Mouse (Mus musculus): ENCODE results near the gene Krt4.
A peak's percentile ranks its signal among the peaks of the same experiment; 100 is the strongest.

Gene Krt4

DNA sequence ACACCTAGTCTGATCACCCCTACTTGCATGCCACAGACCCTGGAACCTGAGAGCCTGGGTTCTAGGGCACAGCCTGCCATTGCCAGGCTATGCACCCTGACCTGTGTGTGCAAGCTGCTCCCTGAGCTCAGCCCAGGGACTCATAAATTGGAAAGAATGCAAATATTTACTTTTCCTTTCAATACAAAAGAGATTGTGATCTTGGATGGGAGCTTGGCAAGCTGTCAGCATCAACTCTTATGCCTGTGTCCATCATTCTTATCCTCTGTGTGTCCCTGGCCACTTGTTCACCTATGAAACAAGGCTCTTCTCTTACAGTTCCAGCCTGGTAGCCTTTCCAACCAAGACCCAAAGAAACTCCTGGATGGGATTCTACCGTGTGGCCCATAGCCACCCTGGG, 506 bp upstream of the Krt4 start:
- peak; percentile 39; the same call in 1 of the 2 replicates for TF ChIP-seq GATA4 (IDR thresholded peaks at IDR 0.05; ENCODE audit: insufficient replicate concordance, low read length)

DNA sequence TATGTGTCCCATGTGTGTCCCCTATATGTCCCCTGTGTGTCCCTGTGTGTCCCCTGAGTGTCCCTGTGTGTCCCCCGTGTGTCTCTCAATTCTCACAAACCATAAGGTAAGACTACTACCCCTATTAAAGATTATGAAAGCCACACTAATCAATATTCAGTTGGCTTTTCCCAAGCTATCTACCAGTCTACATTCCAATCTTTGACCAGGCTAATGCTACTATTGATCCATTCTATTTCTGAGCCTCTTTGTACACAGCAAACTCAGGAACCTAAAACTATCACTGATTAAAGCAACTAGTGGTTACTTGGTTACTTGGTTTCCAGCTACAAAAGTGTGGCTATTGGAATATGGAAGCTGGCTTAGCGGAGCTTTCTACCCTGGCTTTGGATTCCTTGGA, 2.2 kb downstream of the Krt4 start:
- peak; percentile 31; the same call in 1 of the 2 replicates for TF ChIP-seq GATA4 (IDR thresholded peaks at IDR 0.05; ENCODE audit: insufficient replicate concordance, low read length)

DNA sequence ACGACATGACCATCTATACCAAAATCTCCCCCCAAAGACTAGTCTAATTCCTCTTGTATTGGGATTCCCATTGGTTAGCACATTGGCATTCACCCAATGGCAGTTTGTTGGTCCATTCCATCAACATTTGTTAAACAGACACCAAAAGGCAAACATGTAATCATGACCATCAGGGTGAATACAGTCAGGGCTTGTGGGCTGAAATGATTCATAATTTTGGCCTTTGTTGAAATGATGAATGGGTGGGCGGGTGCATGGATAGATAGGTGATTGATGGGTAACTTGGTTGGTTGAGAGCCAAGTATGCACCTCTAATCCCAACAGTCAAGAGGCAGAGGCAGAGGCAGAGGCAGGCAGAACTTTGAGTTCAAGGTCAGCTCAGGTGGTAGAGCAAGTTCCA, 8.5 kb downstream of the Krt4 start:
- no peak for TF ChIP-seq GATA4 (IDR thresholded peaks at IDR 0.05; ENCODE audit: insufficient replicate concordance, low read length)

DNA sequence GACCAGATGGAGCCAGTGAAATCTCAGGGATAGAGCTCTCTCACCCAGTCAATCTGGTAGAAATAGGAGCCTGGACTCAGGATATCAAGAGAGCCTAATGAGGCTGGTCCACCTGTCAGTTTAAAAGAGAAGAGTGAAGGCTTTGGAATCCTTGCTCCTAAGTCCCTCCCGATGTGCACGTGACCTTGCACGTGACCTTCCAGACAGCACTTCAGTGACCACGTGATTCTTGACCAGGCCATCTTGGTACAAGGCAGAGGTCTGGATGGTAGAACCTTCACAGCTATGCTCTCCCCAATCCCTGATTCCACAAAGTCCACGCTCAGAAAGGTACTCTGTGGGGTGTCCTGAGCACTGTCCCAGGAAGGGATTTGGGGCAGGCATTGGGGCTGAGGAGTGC, 19.7 kb downstream of the Krt4 start:
- TF ChIP-seq GATA4 (IDR thresholded peaks at IDR 0.05; ENCODE audit: insufficient replicate concordance, low read length): no peak

DNA sequence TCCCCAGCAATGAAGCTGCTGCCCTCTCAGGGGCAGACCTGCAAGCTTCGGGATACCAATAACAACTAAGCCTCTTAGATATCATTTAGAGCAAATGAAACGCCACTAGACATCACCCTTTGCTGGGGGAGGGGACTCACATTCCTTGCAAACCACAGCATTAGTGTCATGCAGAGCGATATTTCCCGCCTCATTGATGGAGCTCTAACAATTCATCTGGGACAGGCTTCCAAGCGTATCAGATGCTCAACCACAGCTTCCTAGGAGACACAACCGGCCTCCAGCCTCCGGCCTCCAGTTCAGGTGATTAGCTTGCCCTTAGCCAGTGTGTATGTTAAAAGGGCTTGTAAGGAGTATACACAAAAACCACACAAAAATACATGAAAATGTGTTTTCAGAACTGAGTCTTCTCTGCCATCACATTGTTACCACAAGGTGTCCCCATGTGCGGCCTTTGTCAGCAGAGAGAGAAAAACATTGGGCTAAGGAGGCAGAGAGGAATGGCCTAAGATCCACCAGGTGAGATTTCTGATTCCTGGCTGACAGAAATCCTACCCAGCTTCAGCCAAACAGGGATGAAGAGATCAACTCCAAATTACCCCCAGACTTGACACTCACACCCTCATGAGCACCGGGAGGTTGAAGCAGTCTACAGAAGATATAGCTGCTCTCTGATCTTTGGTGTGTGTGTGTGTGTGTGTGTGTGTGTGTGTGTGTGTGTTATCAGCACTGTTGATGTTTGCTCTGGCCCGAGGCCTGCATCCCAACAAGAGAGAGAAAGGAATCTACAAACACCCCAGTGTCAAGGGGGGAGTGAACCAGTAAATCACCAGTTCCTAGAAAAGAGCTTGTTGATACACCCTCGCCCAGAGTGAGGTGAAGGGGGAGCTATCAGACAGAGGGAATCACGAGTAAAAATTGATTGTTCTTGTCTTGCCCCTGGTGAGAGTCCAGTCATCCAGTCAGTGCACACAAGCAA, 22.1 kb downstream of the Krt4 start:
- TF ChIP-seq GATA4 (IDR thresholded peaks at IDR 0.05; ENCODE audit: insufficient replicate concordance, low read length): peak; percentile 77

DNA sequence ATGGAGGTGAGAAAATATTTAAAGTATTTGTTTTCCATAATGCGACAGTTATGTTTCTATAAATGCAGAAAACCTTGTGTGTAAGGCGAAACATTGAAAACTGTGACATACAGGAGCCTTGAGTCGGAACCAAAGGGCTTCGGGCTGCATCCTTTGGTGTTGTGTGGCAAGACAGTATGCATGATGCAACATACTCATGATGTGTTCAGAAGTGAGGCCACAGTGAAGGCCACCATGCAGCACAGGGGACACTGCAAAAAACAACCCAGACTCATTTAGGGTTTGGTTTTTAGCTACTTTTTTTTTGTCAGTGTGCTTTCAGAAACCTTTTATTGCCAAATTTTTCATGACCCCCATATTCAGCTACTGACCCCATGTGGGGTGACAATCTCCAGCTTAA, 29.3 kb downstream of the Krt4 start:
- no peak for TF ChIP-seq GATA4 (IDR thresholded peaks at IDR 0.05; ENCODE audit: insufficient replicate concordance, low read length)

DNA sequence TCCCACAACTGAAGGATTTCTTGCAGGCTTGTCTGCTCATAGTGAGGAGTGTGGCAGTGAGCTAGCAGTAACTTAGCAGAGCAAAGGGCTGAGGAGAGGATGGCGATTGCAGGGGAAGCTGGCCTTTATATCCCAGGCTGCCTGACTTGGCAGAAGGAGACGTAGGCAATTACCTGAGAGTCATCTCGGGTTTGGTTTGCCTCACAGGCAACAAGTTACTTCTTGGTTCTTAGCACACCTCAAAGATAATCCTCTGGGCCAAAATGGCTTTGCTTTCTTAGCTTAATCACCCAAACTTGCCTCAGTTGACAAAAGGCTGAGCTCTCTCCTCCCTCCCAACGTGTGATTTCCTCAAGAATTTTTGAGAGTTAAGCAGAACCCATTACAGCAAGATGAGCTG, 31.7 kb downstream of the Krt4 start, which contains the start of gene Krt76:
Krt76 (minus strand) TSS at position 101 of the 400 bp plus-strand sequence.
- TF ChIP-seq GATA4 (IDR thresholded peaks at IDR 0.05; ENCODE audit: insufficient replicate concordance, low read length): no peak

DNA sequence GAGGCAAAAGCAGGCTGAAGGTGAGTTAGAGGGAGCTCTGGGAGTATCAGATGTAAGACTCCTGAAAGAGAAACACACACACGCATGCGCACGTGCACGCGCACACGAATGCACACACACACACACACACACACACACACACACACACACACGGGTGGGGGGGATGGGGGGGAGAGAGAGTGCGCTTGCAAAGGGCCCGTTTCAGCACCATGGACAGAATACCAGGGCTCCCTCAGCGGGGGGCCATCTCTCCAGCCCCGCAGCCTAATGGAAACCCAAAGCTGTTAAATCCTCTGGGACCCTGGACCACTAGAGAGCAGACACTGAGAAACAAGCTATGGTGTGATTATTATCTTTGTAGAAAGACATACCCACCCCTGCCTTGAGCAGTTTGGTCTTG, 44.8 kb downstream of the Krt4 start:
- no peak for TF ChIP-seq GATA4 (IDR thresholded peaks at IDR 0.05; ENCODE audit: insufficient replicate concordance, low read length)

DNA sequence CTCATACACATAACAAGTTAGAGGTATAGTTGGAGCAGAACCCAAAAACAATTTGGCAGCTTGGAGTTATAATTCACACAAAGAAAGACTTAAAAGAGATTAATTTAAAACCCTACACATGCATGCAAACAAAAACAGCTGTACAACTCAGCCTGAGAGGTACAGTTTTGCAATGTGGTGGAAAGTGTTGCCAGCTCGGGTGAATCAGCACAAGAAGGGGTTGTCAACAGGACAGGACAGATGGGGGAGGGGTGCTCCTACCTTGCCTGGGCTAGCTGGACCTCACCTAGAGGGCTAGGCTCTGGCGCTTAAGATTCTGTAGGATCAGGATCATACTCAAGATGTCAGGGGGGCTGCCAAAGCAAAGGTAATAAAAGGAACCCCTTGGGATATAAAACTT, 46.5 kb downstream of the Krt4 start:
- no peak for TF ChIP-seq GATA4 (IDR thresholded peaks at IDR 0.05; ENCODE audit: insufficient replicate concordance, low read length)

DNA sequence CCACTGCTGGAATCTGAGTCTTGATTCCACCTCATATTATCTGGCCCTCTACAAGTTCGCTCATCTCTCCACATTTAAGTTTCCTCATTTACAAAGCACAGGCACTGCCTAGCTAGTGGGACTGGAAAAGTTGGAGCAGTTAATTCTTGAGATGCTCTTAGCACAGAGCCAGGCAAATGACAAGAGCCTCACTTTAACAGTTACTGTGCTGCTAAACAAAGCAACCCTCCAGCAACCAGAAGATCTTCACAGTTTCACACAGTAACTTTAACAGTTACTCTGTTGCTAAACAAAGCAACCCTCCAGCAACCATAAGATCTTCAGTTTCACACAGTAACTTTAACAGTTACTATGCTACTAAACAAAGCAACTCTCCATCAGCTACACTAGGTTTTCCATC, 50.2 kb downstream of the Krt4 start:
- TF ChIP-seq GATA4 (IDR thresholded peaks at IDR 0.05; ENCODE audit: insufficient replicate concordance, low read length): no peak

DNA sequence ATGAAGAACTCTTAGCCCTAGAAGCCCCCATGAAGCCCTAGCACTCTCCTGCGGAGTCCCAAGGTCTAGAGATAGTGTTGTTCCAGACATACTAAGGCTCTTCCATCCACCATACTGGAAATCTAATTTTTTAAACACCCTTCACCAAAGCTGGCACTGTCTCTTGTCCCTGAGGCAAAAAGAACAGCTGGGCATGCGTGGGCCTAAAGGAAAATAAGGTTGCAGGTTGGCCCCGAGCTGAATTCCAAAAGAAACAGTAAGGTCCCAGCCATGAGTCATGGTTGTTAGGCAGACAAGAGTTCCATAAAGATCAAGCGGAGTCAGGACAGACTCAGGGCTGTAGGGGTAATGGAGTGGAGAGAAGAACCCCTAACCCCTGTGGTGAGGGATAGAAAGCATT, 51.3 kb downstream of the Krt4 start:
- TF ChIP-seq GATA4 (IDR thresholded peaks at IDR 0.05; ENCODE audit: insufficient replicate concordance, low read length): no peak

DNA sequence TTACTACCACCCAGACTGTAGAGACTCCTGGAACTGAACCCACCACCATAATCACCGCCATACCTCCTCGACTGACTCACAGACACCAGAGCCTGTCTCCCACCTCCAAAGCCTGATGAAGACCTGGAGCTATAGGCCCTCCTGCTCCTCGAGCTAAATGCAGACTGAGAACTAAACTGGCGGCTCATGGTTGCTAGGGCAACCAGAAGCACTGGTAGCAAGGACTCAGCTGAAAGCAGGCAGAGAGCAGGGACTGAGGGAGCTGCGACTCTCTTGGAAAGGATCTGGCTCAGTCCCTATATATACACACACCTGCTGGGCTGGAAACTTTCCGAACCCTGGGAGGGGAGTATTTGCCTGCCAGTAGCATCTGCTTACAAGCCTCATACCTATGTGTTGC, 55.1 kb downstream of the Krt4 start, which contains the start of gene Krt77:
Krt77 (minus strand) TSS at position 275 of the 400 bp plus-strand sequence.
- TF ChIP-seq GATA4 (IDR thresholded peaks at IDR 0.05; ENCODE audit: insufficient replicate concordance, low read length): no peak
